Mouse (Mus musculus): ENCODE data around the gene Chfr.
A peak's percentile ranks its signal among the peaks of the same experiment; 100 is the strongest.
"Not testable (repeated sequence)": the region's sequence is repeated elsewhere in the genome, so short reads cannot be mapped to it uniquely, and the experiment has no call there.

Chfr gene

DNA sequence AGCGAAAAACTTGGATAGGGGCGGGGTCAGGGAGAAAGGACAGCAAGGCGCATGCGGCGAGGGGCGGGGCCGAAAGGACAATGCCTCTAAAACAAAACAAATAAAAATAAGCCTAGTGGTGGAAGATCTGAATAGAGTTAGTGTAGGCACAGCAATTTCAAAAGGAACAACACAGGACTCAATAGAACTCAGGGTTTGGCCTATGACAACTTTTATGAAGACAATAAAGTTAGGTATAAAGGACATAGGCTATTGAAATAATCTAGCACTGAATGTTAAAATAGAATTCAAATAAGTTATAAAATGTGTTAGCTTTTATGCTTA lies 27.4 kb upstream of the Chfr start:
- DNase-seq: no peak

GRCm38 (mm10) chr5:110109991-110110441 lies 25.6 kb upstream of the Chfr start, which contains the start of gene Zfp605:
TSS of gene Zfp605 (plus strand) at chr5:110110092.
- DNase-seq: peak; percentile 96

GRCm38 (mm10) chr5:110122380-110122779 lies 13.3 kb upstream of the Chfr start:
- DNase-seq: not testable (repeated sequence)

GRCm38 (mm10) chr5:110136087-110136464 lies 434 bp downstream of the Chfr start:
- no peak for DNase-seq

DNA sequence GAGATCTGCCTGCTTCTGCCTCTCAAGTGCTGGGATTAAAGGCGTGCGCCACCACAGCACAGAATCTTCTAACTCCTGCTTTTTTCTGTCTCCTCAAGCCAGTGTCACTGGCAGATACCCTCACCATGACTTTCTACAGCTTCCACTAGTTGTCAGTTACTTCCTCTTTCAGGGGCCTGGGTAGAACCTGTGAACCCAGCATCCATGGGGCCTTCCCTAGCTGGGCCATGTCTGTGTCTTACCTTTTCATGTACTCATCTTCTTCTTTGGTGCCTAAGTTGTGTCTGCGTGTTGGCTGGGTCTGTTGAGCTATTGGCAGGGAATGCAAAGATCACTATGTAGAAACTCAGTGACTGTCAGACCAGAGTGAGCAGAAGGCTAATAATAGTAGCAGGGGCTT lies 2.2 kb downstream of the Chfr start:
- no peak for DNase-seq

GRCm38 (mm10) chr5:110139325-110139724 lies 3.7 kb downstream of the Chfr start:
- no peak for DNase-seq

DNA sequence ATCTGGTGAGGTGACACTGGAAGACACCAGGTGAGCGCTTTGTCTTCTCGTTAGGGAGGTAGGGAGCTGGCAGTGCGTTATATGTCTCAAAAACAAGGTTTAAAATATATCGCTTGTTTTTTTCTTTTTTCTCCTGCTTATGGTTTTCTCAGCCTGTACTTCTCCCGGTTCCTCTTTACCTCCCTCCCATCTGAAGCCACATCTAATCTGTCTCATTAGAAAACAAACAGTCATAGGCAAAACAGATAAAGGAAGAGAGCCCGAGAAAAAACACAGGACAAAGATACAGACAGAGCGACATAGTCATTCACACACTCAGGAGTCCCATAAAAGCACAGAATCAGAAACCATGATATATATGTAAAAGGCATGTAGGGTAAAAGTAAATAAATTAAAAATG lies 4.8 kb downstream of the Chfr start:
- no peak for DNase-seq

GRCm38 (mm10) chr5:110142309-110142708 lies 6.7 kb downstream of the Chfr start:
- DNase-seq: no peak

- no peak for DNase-seq
Observed at GRCm38 (mm10) chr5:110143007-110143406, 7.4 kb downstream of the Chfr start.

DNA sequence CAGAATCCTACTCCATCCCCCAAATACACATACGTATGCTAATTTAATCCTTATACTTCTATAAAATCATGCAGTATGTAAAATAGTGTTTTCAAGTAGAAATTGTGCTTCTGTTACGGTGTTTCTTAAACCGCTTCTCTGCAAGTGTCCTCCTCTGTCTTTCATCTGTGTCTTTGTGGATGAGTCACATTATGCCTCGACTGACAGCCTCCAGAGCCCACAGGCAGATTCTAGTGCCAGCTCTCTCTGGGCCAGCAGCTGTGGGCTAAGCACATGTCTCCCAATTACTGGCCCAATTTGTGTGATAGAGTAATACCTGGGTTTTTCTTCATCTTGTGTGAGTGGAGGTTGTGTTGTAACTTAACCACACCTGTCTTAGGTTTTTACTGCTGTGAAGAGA lies 33.7 kb downstream of the Chfr start:
- no peak for DNase-seq

- peak; percentile 92 for DNase-seq
Observed at GRCm38 (mm10) chr5:110176362-110177020, 40.8 kb downstream of the Chfr start, which contains the start of gene Golga3. TSS of gene Golga3 (plus strand) at chr5:110176701.

- no peak for DNase-seq
Observed at GRCm38 (mm10) chr5:110177021-110177420, 41.4 kb downstream of the Chfr start.

- DNase-seq: no peak
Observed at GRCm38 (mm10) chr5:110178628-110179027, 43.0 kb downstream of the Chfr start.

- no peak for DNase-seq
Observed at GRCm38 (mm10) chr5:110181716-110182115, 46.1 kb downstream of the Chfr start.

DNA sequence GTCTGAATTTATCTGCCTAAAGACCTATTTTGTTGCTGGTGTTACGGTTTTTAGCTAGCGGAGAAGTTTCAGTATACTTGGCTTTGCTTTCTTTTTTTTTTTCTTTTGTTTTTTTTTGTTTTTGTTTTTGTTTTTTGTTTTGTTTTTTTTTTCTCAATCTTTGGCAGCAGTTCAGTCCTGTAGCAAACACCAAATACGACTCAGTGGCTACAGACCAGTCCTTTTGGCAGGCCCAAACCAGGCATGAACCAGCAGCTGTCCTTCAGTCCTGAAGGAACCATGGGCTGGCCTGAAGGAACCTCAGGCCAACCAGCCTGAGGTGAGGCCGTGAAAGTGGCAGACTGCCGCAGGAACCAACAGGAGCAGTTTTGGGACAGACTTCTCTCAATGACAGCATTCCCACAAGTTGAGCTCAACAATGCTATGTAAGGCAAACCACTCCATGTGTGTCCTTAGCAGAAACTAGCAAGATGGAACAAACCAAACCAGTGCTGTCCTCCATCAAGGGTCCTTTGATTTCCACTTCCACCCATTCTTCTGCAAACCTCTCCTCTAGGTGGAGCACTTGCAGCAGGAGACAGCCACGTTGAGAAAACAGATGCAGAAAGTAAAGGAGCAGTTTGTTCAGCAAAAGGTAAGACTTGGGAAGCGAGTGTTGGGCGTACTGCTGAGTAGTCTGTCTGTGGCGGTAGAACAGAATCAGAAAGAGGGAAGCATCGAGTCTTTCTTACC lies 67.7 kb downstream of the Chfr start:
- no peak for DNase-seq

- no peak for DNase-seq
Observed at GRCm38 (mm10) chr5:110204777-110205176, 69.1 kb downstream of the Chfr start.

DNA sequence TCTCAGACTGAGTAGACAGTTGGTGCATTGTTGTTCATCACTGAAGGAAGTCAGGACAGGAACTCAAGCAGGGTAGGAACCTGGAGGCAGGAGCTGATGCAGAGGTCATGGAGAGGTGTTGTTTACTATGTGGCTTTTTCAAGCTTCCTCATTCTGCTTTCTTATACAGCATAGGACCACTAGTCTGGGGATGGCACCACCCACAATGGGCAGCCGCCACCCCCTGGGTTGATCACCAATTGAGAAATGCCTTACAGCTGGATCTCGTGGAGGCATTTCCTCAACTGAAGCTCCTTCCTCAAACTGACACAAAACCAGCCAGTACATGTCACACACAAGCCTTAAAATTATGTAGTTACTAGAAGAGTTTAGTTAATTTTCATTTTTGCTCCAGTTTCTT lies 75.7 kb downstream of the Chfr start:
- DNase-seq: no peak

GRCm38 (mm10) chr5:110216780-110217179 lies 81.1 kb downstream of the Chfr start:
- no peak for DNase-seq

- no peak for DNase-seq
Observed at GRCm38 (mm10) chr5:110220331-110220730, 84.7 kb downstream of the Chfr start.
